Mouse (Mus musculus) testis, adult 2 months (tissue): ENCODE results near the gene Smtnl2.

ENCODE experiments used
- CTCF ChIP-seq: fragments of 200-500 bp; IDR thresholded peaks from 2 replicates; pipeline ENCODE4 v1.5.1; 2012; ENCODE audit warnings: low read depth, mild to moderate bottlenecking, inconsistent platforms, low read length, moderate library complexity; ENCODE audit not compliant: control insufficient read depth, insufficient read depth, insufficient replicate concordance
- POLR2A ChIP-seq: fragments of 200-500 bp; IDR thresholded peaks from 2 replicates; pipeline ENCODE4 v1.6.1; 2012; ENCODE audit warnings: low read depth, mild to moderate bottlenecking, inconsistent platforms, low read length, moderate library complexity; ENCODE audit not compliant: control insufficient read depth

DNA sequence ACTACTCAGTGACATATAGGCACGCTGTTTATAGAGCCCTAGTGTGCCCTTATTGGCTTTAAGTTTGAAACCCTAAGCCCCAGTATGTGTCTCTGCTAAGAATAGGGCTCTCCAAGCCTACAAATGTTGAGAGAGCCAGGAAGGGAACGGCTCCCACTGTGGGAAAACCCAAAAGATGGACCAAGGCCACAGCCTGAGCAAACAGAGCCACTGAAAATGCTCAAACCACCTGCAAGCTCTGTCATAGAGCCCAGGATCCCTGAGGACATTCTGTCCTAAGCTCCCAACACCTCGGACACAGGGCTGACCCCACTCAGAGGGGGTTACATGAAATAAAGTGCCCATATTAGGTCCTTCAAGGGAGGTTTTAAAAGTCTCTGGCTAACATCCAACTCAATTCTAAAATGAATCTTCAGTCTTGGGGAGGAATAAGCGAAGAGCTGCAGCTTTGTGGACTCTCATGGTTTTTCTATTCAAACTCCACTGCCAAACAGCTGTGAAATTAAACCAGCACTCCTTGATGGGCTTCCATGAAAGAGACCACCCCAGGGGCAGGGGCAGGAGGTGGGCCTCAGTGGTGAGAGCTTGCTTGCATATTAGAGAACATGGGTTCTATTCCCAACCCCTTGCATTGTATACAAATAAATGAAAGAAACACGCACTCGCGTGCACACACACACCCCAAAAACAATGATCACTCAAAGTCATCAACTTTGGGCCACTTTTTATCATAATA, 21.9 kb downstream of the Smtnl2 start:
- TF ChIP-seq CTCF (no peak), POLR2A (no peak)
